Mouse (Mus musculus): Measurements from ENCODE around the gene Rnf225. TPM values are rescaled to one million over a fixed set of nuclear protein-coding genes. Genes with fewer than 3 reads are reported as not detected.
"Not testable (repeated sequence)": the region's sequence is repeated elsewhere in the genome, so short reads cannot be mapped to it uniquely, and the experiment has no call there.

The Rnf225 gene
- polyA plus RNA-seq, 1 experiment from 2014 or later: 0.87 TPM

- peak; percentile 99 for ATAC-seq (ENCODE audit: low FRiP score)
- peak; percentile 96 for DNase-seq (ENCODE audit: low spot score)
- Histone ChIP-seq H3K27ac (no peak within 1 kb of the TSS), H3K4me1 (replicated peaks; ENCODE audit: control insufficient read depth, insufficient read depth, low read length) (peaks cover 9% of the 10 kb centered on the region), H3K4me3 (replicated peaks; ENCODE audit: low read length) (peak within 1 kb of the TSS; percentile 61), H3K36me3 (replicated peaks; ENCODE audit: control insufficient read depth, insufficient read depth) (no peaks in the 10 kb centered on the region; the same call in 1 of the 2 replicates), H3K4me2 (replicated peaks) (peak within 1 kb of the TSS; percentile 49), H3K9me3 (ENCODE audit: control insufficient read depth, low read length) (no peaks in the 10 kb centered on the region), H3K9ac (peak within 1 kb of the TSS; percentile 68), H3K27me3 (ENCODE audit: control insufficient read depth, insufficient read depth, low read length) (no peaks in the 10 kb centered on the region)
- 8% methylated on average over 36 of the region's 36 CpGs for WGBS
Observed at GRCm38 (mm10) chr7:12897655-12898410, 29.4 kb upstream of the Rnf225 start, which contains the start of gene Zscan22. Gene Zscan22, plus strand, starts transcription at chr7:12897815.

DNA sequence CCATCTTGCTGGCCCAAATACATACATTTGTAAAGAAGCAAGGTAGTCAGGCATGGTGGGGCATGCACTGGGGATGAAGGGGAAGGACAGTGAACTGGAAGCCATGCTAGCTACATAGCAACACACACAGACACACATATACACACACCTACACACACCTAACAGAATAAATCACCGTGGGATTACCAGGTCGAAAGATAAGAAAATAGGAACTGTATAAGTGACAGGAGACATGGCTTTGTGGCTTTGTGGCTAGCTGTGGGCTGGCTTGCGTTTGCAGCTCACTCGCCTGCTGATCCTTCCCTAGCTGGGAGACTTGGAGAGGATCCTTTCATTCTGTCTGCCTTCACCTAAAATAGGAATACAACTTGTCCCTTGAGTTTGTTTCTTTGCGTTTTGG lies 25.7 kb upstream of the Rnf225 start:
- Histone ChIP-seq H3K27ac (no peak overlapping the region), H3K4me1 (replicated peaks; ENCODE audit: control insufficient read depth, insufficient read depth, low read length) (peaks cover 9% of the 10 kb centered on the region), H3K9ac (no peak overlapping the region), H3K27me3 (ENCODE audit: control insufficient read depth, insufficient read depth, low read length) (no peaks in the 10 kb centered on the region), H3K9me3 (ENCODE audit: control insufficient read depth, low read length) (no peaks in the 10 kb centered on the region), H3K4me2 (replicated peaks) (no peak overlapping the region), H3K36me3 (replicated peaks; ENCODE audit: control insufficient read depth, insufficient read depth) (peaks cover 29% of the 10 kb centered on the region), H3K4me3 (replicated peaks; ENCODE audit: low read length) (no peak overlapping the region)
- no peak for ATAC-seq (ENCODE audit: low FRiP score)
- WGBS: 93% methylated on average over 5 of the region's 5 CpGs
- no peak for DNase-seq (ENCODE audit: low spot score)

- ATAC-seq (ENCODE audit: low FRiP score): no peak
- Histone ChIP-seq H3K9ac (no peak overlapping the region), H3K4me3 (replicated peaks; ENCODE audit: low read length) (no peak overlapping the region), H3K4me2 (replicated peaks) (no peak overlapping the region), H3K9me3 (ENCODE audit: control insufficient read depth, low read length) (no peaks in the 10 kb centered on the region), H3K36me3 (replicated peaks; ENCODE audit: control insufficient read depth, insufficient read depth) (peaks cover 50% of the 10 kb centered on the region), H3K27me3 (ENCODE audit: control insufficient read depth, insufficient read depth, low read length) (no peaks in the 10 kb centered on the region), H3K27ac (no peak overlapping the region), H3K4me1 (replicated peaks; ENCODE audit: control insufficient read depth, insufficient read depth, low read length) (peaks cover 4% of the 10 kb centered on the region)
- DNase-seq (ENCODE audit: low spot score): no peak
- WGBS: 55% methylated on average over 10 of the region's 10 CpGs
Observed at GRCm38 (mm10) chr7:12903623-12904022, 23.6 kb upstream of the Rnf225 start.

DNA sequence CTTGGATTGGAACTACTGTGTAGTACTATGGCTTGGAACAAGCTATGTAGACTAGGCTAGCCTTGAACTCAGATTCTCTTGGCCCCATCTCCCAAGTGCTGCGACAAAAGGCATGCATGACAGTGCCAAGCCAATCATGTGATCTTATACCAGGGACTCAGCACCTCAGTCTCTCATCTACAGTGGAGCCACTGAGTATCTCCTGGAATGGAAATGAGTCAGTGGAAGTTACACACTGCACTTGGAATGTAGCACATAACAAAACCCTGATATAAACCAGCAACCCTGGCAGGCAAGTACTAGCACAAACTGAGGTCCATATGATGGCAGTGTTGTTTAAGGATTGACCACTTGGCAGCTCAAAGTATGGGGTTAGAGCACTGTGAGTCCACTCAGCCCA lies 22.1 kb upstream of the Rnf225 start:
- H3K4me2 ChIP-seq (replicated peaks): no peak overlapping the region
- no peak overlapping the region for H3K9ac ChIP-seq
- DNase-seq (ENCODE audit: low spot score) (no peak), ATAC-seq (ENCODE audit: low FRiP score) (no peak)
- no peaks in the 10 kb centered on the region; the same call in 1 of the 2 replicates for H3K4me1 ChIP-seq (replicated peaks; ENCODE audit: control insufficient read depth, insufficient read depth, low read length)
- no peaks in the 10 kb centered on the region for H3K27me3 ChIP-seq (ENCODE audit: control insufficient read depth, insufficient read depth, low read length)
- no peak overlapping the region for H3K4me3 ChIP-seq (replicated peaks; ENCODE audit: low read length)
- H3K36me3 ChIP-seq (replicated peaks; ENCODE audit: control insufficient read depth, insufficient read depth): peaks cover 56% of the 10 kb centered on the region
- 100% methylated on average over 1 of the region's 1 CpGs for WGBS
- H3K27ac ChIP-seq: no peak overlapping the region
- no peaks in the 10 kb centered on the region for H3K9me3 ChIP-seq (ENCODE audit: control insufficient read depth, low read length)

GRCm38 (mm10) chr7:12909498-12909962 lies 17.7 kb upstream of the Rnf225 start:
- peak overlapping the region; percentile 42 for H3K4me3 ChIP-seq (replicated peaks; ENCODE audit: low read length)
- no peaks in the 10 kb centered on the region for H3K27me3 ChIP-seq (ENCODE audit: control insufficient read depth, insufficient read depth, low read length)
- no peaks in the 10 kb centered on the region for H3K9me3 ChIP-seq (ENCODE audit: control insufficient read depth, low read length)
- peak overlapping the region; percentile 92 for H3K27ac ChIP-seq
- H3K9ac ChIP-seq: peak overlapping the region; percentile 63
- peak; percentile 40; the same call in 1 of the 2 replicates for ATAC-seq (ENCODE audit: low FRiP score)
- H3K4me1 ChIP-seq (replicated peaks; ENCODE audit: control insufficient read depth, insufficient read depth, low read length): no peaks in the 10 kb centered on the region; the same call in 1 of the 2 replicates
- H3K4me2 ChIP-seq (replicated peaks): peak overlapping the region; percentile 57
- peaks cover 42% of the 10 kb centered on the region for H3K36me3 ChIP-seq (replicated peaks; ENCODE audit: control insufficient read depth, insufficient read depth)
- 41% methylated on average over 7 of the region's 7 CpGs for WGBS
- DNase-seq (ENCODE audit: low spot score): peak; percentile 67

DNA sequence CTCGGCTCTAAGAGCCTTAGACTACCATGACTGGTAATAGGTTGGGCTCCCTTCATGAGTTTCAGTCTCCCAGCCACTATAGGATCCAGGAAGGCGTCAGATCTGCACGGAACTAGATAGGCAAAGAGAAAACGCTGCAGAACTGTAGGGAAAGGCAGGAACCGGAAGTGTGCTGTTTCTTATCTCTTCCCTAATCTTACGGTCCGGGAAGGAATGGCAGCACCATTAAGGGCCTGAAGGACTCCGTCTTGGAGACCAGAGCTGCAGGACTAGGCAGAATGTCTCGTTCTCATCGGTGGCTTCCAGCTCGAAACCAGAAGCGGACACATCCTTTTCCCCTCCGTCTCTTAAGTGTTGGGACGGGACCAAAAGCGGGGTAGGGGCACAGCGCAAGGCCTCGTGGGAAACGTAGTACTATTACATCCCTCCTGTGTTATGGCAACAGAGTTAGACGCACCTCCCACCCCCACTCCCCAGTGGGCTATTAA lies 17.0 kb upstream of the Rnf225 start:
- Histone ChIP-seq H3K9me3 (ENCODE audit: control insufficient read depth, low read length) (no peaks in the 10 kb centered on the region), H3K27me3 (ENCODE audit: control insufficient read depth, insufficient read depth, low read length) (no peaks in the 10 kb centered on the region), H3K4me2 (replicated peaks) (peak overlapping the region; percentile 57), H3K4me1 (replicated peaks; ENCODE audit: control insufficient read depth, insufficient read depth, low read length) (no peaks in the 10 kb centered on the region; the same call in 1 of the 2 replicates), H3K36me3 (replicated peaks; ENCODE audit: control insufficient read depth, insufficient read depth) (peaks cover 37% of the 10 kb centered on the region), H3K27ac (peak overlapping the region; percentile 92), H3K9ac (peak overlapping the region; percentile 63), H3K4me3 (replicated peaks; ENCODE audit: low read length) (peak overlapping the region; percentile 42)
- 8% methylated on average over 19 of the region's 19 CpGs for WGBS
- DNase-seq (ENCODE audit: low spot score) (peak; percentile 75), ATAC-seq (ENCODE audit: low FRiP score) (peak; percentile 80)

DNA sequence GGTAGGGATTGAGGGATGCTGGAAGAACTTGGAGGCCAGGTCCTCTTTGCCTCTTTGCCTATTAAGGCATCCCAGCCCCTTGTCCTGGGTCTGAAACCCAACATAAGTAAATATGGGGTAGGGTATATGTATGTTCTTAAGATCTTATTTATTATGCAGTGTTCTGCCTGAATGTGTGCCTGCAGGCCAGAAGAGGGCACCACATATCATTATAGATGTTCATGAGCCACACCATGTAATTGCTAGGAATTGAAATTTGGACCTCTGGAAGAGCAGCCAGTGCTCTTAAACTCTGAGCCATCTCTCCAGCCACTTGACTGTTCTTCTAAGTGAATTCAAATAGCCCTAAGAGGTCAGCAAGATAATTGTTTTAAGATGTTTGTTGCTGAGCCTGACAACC lies 13.7 kb upstream of the Rnf225 start:
- Histone ChIP-seq H3K4me1 (replicated peaks; ENCODE audit: control insufficient read depth, insufficient read depth, low read length) (no peaks in the 10 kb centered on the region; the same call in 1 of the 2 replicates), H3K9me3 (ENCODE audit: control insufficient read depth, low read length) (no peaks in the 10 kb centered on the region), H3K4me3 (replicated peaks; ENCODE audit: low read length) (no peak overlapping the region), H3K9ac (no peak overlapping the region), H3K36me3 (replicated peaks; ENCODE audit: control insufficient read depth, insufficient read depth) (peaks cover 7% of the 10 kb centered on the region), H3K27me3 (ENCODE audit: control insufficient read depth, insufficient read depth, low read length) (no peaks in the 10 kb centered on the region), H3K27ac (no peak overlapping the region), H3K4me2 (replicated peaks) (no peak overlapping the region)
- ATAC-seq (ENCODE audit: low FRiP score): no peak
- no peak for DNase-seq (ENCODE audit: low spot score)

GRCm38 (mm10) chr7:12920495-12920894 lies 6.7 kb upstream of the Rnf225 start:
- DNase-seq (ENCODE audit: low spot score); H3K9ac ChIP-seq; ATAC-seq (ENCODE audit: low FRiP score); H3K4me2 ChIP-seq (replicated peaks); H3K27ac ChIP-seq; H3K4me3 ChIP-seq (replicated peaks; ENCODE audit: low read length); H3K9me3 ChIP-seq (ENCODE audit: control insufficient read depth, low read length); H3K27me3 ChIP-seq (ENCODE audit: control insufficient read depth, insufficient read depth, low read length): not testable (repeated sequence)
- Histone ChIP-seq H3K4me1 (replicated peaks; ENCODE audit: control insufficient read depth, insufficient read depth, low read length) (peaks cover 11% of the 10 kb centered on the region), H3K36me3 (replicated peaks; ENCODE audit: control insufficient read depth, insufficient read depth) (peaks cover 23% of the 10 kb centered on the region)
- 92% methylated on average over 7 of the region's 8 CpGs for WGBS

DNA sequence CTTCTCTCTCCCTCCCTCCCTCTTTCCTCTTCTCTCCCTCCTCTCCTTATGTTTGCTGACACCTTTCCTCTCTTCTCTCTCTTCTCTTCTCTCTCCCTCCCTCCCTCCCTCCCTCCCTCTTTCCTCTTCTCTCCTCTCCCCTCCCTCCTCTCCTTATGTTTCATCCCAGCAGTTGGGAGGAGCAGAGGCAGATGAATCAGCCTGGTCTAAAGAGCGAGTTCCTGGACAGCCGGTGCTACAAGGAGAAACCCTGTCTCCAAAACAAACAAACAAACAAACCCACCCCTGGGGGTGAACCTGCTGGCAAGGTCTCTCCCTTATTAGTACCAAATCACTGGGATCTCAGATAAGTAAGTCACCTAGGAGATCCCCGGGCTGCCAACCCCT lies 5.9 kb upstream of the Rnf225 start:
- Histone ChIP-seq H3K36me3 (replicated peaks; ENCODE audit: control insufficient read depth, insufficient read depth) (peaks cover 31% of the 10 kb centered on the region), H3K4me1 (replicated peaks; ENCODE audit: control insufficient read depth, insufficient read depth, low read length) (peaks cover 11% of the 10 kb centered on the region), H3K4me3 (replicated peaks; ENCODE audit: low read length) (peak overlapping the region; percentile 73), H3K27ac (peak overlapping the region; percentile 95), H3K27me3 (ENCODE audit: control insufficient read depth, insufficient read depth, low read length) (peaks cover 13% of the 10 kb centered on the region), H3K4me2 (replicated peaks) (peak overlapping the region; percentile 96), H3K9ac (peak overlapping the region; percentile 92), H3K9me3 (ENCODE audit: control insufficient read depth, low read length) (no peaks in the 10 kb centered on the region)
- ATAC-seq (ENCODE audit: low FRiP score): no peak
- 2% methylated on average over 3 of the region's 3 CpGs for WGBS
- DNase-seq (ENCODE audit: low spot score): peak; percentile 49
